Mouse (Mus musculus): Measurements from ENCODE around the gene Sorl1.

Sorl1 gene

DNA sequence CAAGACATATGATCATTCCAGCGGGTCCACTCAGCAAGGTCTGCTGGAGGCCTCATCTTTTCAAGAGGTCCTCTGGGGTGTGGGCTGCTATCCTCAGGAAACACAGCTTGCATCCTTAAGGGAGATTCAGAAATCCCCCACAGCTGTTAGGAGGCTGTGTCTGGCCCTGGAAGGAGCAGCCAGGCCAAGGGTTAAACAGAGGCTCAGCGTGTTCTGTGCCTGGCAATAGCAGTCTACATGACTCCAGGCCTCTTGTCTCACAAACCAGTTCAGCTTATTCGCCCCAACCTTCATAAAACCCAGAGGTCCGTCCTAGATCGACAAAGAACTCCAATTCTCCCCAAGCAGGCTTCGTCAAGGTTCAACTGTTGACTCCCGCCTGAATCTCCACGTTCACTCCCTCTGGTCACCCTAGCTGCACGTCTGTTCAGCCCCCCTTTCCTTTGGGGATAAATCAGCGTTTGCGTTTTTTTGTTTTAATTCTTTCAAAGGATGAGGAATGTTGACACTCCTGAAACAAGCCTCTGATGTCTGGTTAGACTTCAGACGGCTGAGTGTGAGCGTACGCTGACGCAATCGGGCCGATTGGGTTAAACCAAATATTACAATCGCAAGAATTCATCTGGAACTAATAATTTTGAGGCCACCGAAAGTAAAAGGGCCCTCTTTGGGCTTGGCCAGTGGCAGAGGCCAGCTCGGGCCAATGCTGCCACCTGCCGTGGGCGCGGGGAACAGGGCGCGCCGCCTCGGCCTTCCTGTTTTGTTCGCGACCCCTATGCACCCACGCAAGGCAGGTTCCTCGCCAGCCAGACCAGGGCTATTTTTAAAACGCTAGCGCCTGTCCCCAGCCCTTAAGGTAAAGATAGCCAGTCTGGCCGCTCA is 173.7 kb downstream of the Sorl1 start:
- peak; percentile 77 to 84 for DNase-seq

DNA sequence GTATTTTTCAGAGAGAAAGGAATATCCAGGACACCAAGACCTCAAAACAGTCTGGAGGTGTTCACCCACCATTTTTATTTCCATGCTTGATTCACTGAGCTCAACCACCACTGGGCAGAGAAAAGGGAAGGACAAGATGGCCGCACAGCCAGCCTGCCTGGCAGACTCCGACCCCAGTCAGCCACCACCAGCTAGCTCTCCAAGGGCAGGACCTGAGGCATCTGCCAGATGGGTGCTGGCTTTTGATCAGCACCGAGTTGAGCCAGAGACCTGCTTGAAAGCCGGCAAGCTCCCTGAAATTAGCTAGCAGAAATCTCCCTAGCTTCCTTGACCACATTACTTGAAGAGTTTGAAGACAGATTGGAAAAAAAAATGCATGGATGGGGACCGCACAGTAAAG is 174.6 kb downstream of the Sorl1 start:
- no peak for DNase-seq

DNA sequence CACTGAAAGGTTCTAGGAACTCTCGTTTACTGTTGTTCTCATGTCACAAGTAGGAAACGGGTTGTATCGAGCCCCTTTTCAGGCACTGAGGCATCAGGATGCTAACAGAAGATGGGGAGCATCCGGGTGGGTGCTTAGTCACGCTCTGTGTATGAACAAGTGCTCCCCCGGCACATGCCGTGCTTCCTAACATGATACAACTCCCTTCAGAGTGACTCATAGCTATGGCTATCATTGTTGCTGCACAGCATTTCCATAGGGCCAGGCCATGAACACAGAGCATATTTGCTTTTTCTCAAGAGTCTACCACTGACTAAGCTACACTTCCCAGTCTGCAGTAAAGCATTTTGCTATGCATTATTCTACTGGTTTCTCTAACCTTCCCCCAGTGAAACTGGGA is 179.1 kb downstream of the Sorl1 start:
- no peak for DNase-seq

DNA sequence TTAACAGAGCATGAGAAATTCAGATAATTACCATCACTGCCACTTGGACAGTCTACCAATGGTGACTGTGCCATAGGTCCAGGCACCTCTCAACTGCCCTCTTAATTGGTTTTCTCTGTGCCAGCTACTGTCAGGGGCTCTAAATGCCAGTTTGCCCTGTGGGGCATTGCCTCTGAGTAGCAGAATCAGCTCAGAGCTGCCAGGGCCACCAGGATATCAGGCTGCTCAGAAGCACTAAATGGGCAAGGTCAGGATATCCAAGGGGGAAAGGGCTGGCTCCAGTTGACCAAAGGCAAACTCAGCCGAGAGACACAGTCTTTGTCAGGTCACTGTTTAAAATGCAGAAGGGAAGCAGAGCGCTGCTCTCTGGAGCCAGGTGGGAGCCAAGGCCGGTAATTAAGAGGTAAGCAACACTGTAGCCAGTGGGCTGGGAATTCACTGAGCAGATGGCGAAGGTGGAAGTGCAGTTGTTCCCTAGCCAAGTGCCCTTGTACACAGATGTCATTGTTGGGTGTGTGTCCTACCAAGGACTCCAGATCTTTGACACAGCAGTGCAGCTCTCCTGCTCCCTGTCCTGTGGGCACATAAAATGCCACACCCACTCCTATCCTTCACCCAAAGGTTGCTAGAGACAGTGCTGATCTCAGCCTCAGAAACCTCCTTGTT is 181.0 kb downstream of the Sorl1 start:
- no peak for DNase-seq

DNA sequence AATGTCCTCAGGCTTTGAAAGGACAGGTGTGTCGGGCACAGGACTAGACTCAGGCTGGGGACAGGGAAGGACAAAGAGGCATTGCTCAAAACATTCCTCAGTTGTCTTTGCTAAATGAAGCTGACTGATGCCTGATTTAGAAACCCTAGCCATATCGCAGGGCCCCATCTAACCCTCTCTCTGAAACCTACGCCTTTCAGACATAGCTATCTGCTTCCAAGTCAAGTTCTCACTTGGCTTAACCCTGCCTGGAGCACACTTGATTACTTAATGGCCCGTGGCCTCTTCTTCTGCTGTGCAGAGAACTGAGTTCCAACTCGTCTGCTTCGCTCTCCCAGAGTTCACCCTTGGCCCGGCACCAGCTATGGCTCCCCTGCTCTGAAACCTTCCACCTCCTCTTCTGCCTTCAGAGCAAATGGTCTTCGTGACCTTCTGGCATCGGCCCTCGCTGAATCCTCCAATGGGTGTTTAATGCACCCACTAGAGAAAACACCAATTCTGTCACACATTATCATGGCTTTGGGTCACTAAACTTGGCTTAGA is 183.7 kb downstream of the Sorl1 start:
- DNase-seq = no peak

DNA sequence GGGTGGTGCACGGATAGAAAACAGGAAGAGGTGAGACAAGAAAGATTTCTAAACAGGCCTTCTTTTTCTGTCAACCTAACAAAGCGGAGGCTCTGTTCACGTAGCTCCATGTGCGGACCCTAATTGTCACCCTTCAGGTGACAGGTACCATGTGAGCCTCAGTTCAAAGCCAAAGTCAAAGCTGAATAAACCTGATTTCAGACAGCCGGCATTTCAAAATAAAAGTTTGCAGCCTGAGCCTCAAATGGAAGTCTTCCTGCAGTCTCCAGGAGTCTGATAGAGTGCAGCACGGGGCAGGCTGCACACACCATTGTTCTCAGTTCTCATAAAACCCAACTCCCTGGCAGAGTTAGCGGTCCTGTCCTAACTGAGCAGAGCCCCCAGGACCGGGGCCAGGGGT is 185.6 kb downstream of the Sorl1 start:
- no peak for DNase-seq

DNA sequence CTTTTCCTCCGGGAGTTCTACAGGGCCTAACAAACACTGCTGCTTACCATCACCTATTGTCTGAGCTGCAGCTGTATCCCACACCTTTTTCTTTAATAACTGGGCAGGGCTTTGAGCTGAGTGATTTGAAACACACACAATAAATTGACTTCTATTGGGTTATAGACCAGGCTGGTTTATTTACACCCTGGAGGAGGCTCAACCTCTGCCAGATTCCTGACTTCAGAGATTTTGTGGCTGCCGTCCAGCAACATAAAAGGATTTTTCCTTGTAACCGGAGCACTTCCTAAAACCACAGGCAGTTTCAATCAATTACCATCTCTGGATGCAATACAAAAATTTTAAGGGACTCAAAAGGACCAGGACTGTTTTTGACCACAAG is 186.1 kb downstream of the Sorl1 start:
- DNase-seq = no peak

DNA sequence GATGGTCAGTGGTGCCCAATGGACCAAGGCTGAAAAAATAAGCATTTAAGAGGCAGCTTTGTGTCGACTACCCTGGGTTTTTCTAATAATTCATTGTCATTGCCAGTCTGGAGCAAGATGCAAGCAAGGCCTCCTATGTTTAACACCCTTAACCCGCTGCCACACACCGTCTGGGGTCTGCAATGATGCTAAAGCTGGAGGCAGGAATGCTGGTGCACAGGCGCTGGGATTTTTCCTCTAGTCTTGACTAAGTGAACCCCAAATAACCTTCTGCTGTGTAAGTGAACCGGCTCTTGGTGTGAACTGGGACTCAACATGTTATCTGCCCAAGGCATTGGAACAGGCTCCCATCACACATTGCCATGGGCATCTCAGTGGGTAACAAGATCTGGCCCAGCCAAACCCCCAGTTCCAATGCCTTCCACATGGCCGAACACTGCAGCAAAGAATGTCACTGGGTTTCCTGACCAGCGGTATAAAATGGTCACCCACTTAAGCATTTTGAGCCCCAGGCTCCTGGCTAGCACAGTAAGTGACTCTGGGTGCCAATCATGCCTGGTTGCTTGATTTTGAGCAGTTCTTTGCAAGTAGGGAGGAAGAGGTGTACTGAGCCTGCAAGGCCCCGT is 186.6 kb downstream of the Sorl1 start:
- no peak for DNase-seq

DNA sequence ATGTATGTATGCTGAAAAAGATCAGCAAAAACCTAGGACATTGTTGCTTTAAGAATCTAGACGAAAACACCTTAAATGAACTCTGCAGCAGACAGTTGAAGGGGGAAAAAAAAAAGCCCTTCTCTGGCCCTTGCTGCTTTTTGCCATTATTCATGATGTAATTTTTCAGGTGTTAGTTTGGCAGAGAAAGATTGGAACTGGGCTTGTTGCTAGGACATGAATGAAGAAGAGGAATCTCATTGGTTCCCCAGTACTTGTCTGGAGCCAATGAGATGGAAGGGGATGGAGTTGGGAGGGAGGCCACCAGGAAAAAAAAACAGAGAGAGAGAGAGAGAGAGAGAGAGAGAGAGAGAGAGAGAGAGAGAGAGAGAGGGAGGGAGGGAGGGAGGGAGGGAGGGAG is 187.5 kb downstream of the Sorl1 start:
- DNase-seq = no peak

DNA sequence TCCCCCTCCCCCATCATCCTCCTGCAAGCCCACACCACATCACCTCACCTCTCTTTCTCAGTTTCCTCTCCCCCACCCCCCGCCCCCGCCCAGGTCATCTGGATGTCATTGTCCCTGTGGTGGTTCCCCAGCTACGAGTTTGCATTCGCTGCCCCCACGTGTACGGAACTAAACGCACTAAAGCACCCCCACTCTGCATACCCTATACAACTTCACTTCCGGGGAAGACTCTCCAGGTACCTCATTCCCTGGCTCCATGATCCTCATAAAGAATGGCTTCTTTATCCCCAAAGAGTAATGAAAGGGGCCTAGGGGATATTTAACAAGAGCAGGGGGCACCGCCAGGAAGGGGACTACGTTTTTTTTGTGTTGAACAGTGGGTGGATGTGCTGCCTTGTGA is 188.1 kb downstream of the Sorl1 start:
- no peak for DNase-seq

DNA sequence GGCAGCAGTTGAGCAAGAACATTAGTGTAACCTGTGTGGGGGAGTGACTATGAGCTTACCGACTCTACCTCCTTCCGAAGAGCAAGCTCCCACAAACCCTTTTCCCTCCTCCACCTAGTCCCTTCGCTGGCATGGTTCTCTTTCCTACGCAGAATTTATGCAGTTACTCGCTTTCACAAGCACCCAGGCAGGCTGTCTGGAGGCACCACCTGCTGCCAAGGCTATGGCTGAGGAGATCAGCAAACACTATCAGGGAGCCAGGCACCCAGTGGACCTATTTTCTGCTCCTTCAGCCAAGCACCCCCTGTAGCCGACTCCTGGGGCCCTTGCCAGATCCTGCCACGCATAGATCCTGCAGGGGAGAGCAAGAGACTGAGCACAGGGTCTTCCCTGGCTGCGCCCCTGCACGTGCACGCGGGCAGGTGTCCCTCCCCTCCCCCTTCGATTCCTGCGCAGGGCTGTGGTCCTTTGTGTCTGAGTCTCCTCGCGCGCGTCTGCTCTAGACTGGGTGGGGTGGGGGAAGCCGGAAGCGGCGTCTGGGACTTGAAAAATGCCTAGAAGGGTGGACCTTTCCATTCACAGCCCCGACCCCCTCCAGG is 188.6 kb downstream of the Sorl1 start:
- peak; percentile 64 to 76 for DNase-seq

DNA sequence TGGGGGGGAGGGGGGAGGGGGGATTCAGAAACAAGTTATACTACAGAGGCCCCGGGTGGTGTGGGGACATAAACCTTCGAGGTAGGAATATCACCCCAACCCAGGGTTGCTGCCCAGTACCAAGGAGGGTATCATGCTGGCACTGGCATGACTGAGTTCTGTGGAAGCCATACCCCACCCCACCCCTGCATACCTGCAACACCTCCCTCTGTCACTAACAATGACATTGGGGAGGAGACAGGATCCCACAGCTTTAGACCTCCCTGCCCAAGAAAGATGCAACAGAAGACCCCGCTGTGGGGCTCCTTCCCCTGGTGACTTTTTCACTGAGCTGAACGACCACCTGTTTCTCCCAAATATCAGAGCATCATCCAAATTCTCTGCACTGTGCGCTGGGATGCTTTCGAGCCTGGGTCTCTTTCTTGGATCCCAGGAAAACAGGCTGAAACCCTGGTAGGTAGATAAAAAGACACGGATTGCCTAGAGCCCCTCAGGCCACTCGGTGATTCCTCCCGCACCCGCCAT is 189.2 kb downstream of the Sorl1 start:
- DNase-seq = no peak

DNA sequence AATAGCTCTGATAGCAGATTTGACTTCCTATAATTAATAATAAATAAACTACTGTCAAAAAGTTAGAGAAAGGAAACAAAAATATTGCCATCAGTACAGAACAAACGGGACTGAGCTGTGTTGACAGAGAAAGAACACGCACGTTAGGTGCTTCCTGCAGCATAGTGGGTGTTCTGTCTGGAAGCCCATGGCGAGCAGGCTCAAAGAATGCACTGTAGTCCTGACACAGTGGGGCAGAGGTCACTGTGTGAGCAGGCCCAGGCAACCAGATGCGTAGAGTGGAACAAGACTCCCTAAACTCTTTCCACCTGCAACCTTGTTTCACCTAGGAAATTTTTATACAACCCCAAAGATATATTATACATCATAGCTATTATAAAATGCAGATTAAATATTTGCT is 194.1 kb downstream of the Sorl1 start:
- DNase-seq = no peak

DNA sequence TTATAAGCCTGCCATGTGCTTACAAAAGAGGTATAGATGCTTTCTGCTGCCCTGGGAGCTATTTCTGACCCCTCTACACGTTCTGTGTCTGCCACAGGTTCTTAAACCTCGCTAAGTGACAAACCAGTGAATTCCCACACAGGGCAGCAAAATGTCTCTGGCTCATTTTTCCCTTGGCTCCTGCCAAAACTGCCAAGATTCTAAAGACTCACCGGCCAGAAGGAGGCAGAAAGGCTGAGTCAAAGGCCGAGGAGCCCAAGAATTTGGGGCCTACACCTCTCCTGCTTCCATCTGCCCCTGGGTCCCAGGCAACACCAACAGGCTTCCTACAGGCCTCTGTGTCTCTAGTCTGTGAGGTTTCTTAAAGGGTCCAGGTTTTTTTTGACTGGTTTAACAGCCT is 198.4 kb downstream of the Sorl1 start:
- no peak for DNase-seq

DNA sequence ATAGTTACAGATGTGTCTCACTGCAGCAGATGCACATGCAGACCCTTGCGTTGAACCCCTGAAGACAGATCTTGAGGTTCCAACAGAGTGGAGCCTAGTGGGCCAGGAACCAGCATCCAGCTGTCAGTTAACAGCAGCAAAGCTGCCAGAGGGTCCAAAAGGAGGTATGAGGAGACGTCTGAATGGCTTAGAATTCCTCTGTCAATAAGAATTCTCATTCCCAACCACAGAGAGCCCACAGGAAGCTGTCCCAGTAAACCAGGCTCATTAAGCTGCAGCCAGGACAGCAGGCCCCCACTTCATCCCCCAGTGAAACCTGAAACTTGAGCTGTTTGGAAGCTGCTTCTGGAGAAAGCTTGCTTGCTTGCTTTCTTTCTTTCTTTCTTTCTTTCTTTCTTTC is 200.0 kb downstream of the Sorl1 start:
- no peak for DNase-seq

DNA sequence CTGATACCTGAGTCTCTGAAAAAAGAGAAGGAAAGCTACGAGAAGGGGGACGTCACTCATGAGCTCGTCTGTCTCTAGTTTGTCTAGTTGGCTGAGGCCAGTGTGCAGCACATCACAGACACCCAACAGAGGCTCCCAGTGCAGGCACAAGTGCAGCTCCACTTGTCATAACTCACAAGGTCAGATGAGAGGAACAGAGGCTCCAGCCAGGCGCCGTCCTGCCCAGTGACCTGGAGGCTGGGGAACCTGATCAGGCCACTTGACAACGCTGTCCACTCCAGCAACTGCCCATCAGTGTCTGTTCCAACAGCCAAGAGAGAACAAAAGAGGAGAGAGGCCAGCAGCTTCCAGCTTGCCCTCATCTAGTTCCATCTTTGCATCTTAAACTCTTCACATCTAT is 201.7 kb downstream of the Sorl1 start:
- no peak for DNase-seq

DNA sequence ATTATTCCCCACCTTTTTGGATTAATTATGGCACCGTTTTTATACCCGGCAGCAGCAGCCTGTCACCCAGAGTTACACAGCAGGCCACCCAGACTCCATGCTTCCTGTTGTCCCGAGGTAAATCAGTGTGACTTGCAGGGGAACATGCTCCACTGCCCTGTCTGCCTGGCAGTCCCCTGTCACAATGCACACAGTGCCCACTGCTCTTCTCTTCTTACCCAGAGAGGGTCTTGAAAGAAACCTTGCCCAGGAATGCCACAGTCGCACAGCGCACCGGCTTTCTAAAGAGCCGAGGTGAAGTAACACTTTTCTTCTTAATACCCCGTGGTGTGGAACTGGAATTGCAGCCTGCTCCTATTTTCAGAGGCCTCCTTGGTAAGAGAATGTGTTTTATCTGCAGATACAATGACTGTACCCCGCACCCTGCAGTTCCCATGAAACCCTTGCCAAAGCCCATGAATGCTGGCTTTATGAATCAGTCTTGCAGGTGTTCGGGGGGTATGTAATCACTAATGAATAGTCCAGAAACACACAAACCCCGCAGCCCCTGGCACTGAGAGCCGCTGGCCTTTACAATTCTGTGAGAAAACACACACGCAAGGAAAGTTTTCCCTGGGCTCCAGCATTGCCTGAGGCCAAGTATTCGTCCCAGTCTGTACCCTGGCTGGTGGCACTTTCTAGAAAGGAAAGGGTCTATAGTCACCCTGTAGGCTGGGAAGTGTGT is 205.3 kb downstream of the Sorl1 start:
- DNase-seq = no peak

DNA sequence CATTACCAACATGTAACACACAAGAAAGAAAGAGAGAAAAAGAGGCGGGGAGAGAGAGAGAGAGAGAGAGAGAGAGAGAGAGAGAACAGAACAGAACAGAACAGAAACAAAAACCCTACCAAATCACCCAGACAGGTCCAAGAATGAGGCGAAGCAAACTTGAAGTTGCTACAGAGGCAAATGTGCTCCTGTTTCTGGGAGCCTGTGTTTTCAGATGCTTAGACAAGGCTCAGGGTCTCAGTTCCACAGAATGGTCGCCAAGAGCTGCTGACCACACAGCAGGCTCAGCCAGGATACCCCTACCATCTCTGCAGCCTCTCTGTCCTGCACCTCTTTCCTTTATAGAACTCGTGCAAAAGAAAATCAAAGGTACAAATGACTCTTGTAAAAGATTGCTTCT is 205.9 kb downstream of the Sorl1 start:
- DNase-seq = no peak

DNA sequence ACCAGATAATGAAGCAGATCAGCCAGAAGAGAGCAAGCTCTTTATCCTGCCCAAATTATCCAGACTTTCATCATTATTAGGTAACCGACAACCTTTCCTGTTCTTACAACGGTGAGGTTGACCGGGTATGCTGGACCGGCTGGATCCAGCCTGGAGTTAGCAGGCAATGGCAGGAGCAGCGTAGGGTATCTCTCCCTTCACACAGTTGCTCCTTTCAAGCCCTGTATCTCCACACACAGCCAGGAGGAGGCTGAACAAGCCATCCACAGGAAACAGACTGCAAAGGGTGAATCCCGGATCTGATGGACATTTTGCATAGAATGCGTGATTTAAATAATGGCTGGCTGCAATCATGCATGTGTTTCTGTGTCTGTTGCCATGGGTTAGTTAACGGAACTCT is 208.5 kb downstream of the Sorl1 start:
- no peak for DNase-seq
